In the genomic region with DNA sequence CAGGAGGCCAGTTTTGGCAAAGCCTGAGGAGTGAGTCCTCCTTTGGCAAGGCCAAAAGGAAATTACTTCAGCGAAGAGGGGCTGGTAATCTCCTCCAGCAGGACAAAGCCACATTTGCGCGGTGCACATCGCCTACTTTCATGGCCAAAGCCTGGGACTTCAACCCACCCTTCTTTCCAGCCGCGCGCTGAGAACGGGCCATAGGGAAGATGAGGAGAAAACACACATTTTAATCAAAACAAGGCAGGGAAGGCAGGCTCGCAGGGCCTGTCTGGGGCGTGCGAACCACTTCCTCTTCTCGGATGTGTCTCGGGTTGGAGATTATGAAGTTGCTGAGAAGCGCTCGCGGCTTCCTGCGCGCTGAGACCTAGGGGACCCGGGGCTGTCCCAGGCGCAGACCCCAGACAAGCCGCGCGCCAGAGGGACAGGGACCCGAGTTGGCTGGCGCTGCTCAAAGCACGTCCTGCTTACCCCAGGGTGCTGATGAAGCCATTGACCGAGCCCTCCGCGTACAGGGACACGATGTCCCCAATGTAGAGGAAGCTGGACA, we compare ENCODE assay signal across 8 mouse cellular contexts. TPM values are rescaled to one million over a fixed set of nuclear protein-coding genes. Genes with fewer than 3 reads are reported as not detected.
DNase-seq lines count a peak whose midpoint lies in the region; ATAC-seq lines count a peak whose summit lies in the region.

No protein-coding gene starts in this region.

- no peaks in the 10 kb centered on the region for H3K9me3 ChIP-seq in hindbrain, embryonic 13.5 days
- no peaks in the 10 kb centered on the region for H3K9me3 ChIP-seq in limb, embryonic 12.5 days
- no peaks in the 10 kb centered on the region for H3K9me3 ChIP-seq in midbrain, embryonic 11.5 days (ENCODE audit: control insufficient read depth, low read length)

- no peaks in the 10 kb centered on the region for H3K36me3 ChIP-seq in hindbrain, embryonic 13.5 days
- H3K36me3 ChIP-seq in limb, embryonic 12.5 days = no peaks in the 10 kb centered on the region
- no peaks in the 10 kb centered on the region for H3K36me3 ChIP-seq in midbrain, embryonic 11.5 days (ENCODE audit: control insufficient read depth, insufficient read depth, low read length)

- peak overlapping the region; percentile 100 for H3K4me2 ChIP-seq in hindbrain, embryonic 13.5 days
- H3K4me2 ChIP-seq in limb, embryonic 12.5 days = peak overlapping the region; percentile 96
- H3K4me2 ChIP-seq in midbrain, embryonic 11.5 days = peak overlapping the region; percentile 97

- WGBS in hindbrain, embryonic 13.5 days = 1% methylated on average over 30 of the region's 30 CpGs
- 0% methylated on average over 30 of the region's 30 CpGs for WGBS in limb, embryonic 12.5 days
- 1% methylated on average over 30 of the region's 30 CpGs for WGBS in midbrain, embryonic 11.5 days

- DNase-seq in cerebellum, postnatal 4 days (ENCODE audit: low spot score in 2 of 2) = no peak
- DNase-seq in gastrocnemius, adult 18-20 months (ENCODE audit: low spot score) = peak; percentile 57
- no peak for DNase-seq in midbrain, embryonic 11.5 days (ENCODE audit: low spot score, missing footprints)
- peak; percentile 68 to 75 for DNase-seq in spleen, postnatal 10 days (ENCODE audit: low spot score in 2 of 2)

- H3K27ac ChIP-seq in brown adipose tissue, adult 24 weeks (replicated peaks; ENCODE audit: low read depth, low read length) = peak overlapping the region; percentile 98
- peak overlapping the region; percentile 23; the same call in 1 of the 2 replicates for H3K27ac ChIP-seq in hindbrain, embryonic 13.5 days
- 0 out of 2 replicates have a peak overlapping the region, but pooled peaks have one; percentile 1 for H3K27ac ChIP-seq in limb, embryonic 12.5 days
- H3K27ac ChIP-seq in midbrain, embryonic 11.5 days (ENCODE audit: low read depth, low read length) = no peak overlapping the region

- peak overlapping the region; percentile 76 for H3K4me3 ChIP-seq in brown adipose tissue, adult 24 weeks (ENCODE audit: insufficient read depth, low read depth, low read length)
- H3K4me3 ChIP-seq in hindbrain, embryonic 13.5 days = peak overlapping the region; percentile 57
- peak overlapping the region; percentile 68 for H3K4me3 ChIP-seq in limb, embryonic 12.5 days (replicated peaks)
- H3K4me3 ChIP-seq in midbrain, embryonic 11.5 days (ENCODE audit: low read depth, low read length) = peak overlapping the region; percentile 69

- peaks cover 50% of the 10 kb centered on the region for H3K27me3 ChIP-seq in hindbrain, embryonic 13.5 days
- peaks cover 30% of the 10 kb centered on the region for H3K27me3 ChIP-seq in limb, embryonic 12.5 days
- H3K27me3 ChIP-seq in midbrain, embryonic 11.5 days (ENCODE audit: control insufficient read depth, insufficient read depth, low read length) = peaks cover 7% of the 10 kb centered on the region; the same call in 1 of the 2 replicates

- H3K4me1 ChIP-seq in brown adipose tissue, adult 24 weeks (ENCODE audit: control insufficient read depth, insufficient read depth, insufficient read length, low read length) = peaks cover 23% of the 10 kb centered on the region
- peaks cover 24% of the 10 kb centered on the region for H3K4me1 ChIP-seq in hindbrain, embryonic 13.5 days (replicated peaks)
- H3K4me1 ChIP-seq in limb, embryonic 12.5 days (replicated peaks) = 0 out of 2 replicates have a peak, but pooled peaks cover 14% of the 10 kb centered on the region
- no peaks in the 10 kb centered on the region; the same call in 1 of the 2 replicates for H3K4me1 ChIP-seq in midbrain, embryonic 11.5 days (ENCODE audit: control insufficient read depth, insufficient read depth, low read length)

- ATAC-seq in cerebellum, adult (ENCODE audit: insufficient number of reproducible peaks, low FRiP score, low TSS enrichment) = peak; percentile 37; the same call in 1 of the 2 replicates
- peak; percentile 31; the same call in 1 of the 2 replicates for ATAC-seq in hindbrain, embryonic 13.5 days (ENCODE audit: low FRiP score)
- ATAC-seq in limb, embryonic 12.5 days (ENCODE audit: insufficient number of reproducible peaks, insufficient read depth, low FRiP score, low TSS enrichment, low read depth) = no peak; the same call in 1 of the 2 replicates
- ATAC-seq in midbrain, embryonic 11.5 days (ENCODE audit: low FRiP score) = peak; percentile 64

- peak overlapping the region; percentile 71 for H3K9ac ChIP-seq in hindbrain, embryonic 13.5 days
- H3K9ac ChIP-seq in limb, embryonic 12.5 days (replicated peaks) = peak overlapping the region; percentile 69
- H3K9ac ChIP-seq in midbrain, embryonic 11.5 days (ENCODE audit: low read length) = peak overlapping the region; percentile 54; the same call in 1 of the 2 replicates

RNA-seq across cellular contexts. Expression of a gene that starts 0.6 kb away (rescaled TPM):
- 33.6 and 35.0 TPM in 2 replicates for polyA plus RNA-seq in brown adipose tissue, adult 24 weeks (2012; ENCODE audit: insufficient read depth, insufficient read length, missing spikeins)
- 1 to 10 TPM; 5.4 to 7.2 TPM for total RNA-seq in gastrocnemius, adult 18-20 months (2021)
- polyA plus RNA-seq in hindbrain, embryonic 13.5 days (2015; fragmentation: Nextera tagmentation; extraction: Ambion mirVana) = 5.5 and 7.0 TPM in 2 replicates
- 7.0 and 7.7 TPM in 2 replicates for polyA plus RNA-seq in limb, embryonic 12.5 days (2016; fragmentation: Nextera tagmentation; extraction: Ambion mirVana)
- polyA plus RNA-seq in midbrain, embryonic 11.5 days (2014; fragmentation: Nextera tagmentation; extraction: Ambion mirVana) = 3.9 and 4.5 TPM in 2 replicates

Comparison
In these comparisons a context has a peak if more than half of its experiments do, and no peak if none do; other contexts are left out.
1. DNase-seq: peak in gastrocnemius, adult 18-20 months (single experiment) and spleen, postnatal 10 days (2 of 2); none in cerebellum, postnatal 4 days (0 of 2) and midbrain, embryonic 11.5 days (single experiment).
2. Peak in every context shown above with its lines, with median percentiles within 50 percentile points of each other: H3K4me3 ChIP-seq, H3K4me2 ChIP-seq and H3K9ac ChIP-seq.